Mouse (Mus musculus) heart, postnatal 0 days (tissue): ENCODE results near the gene Mre11a.

ENCODE experiments used
- CTCF ChIP-seq: IDR thresholded peaks from 2 replicates; pipeline ENCODE4 v1.5.1; 2016; ENCODE audit warnings: antibody characterized with exemption, control low read depth, low read depth
- EP300 ChIP-seq: IDR thresholded peaks from 2 replicates; pipeline ENCODE4 v1.6.1; 2016; ENCODE audit warnings: antibody characterized with exemption, low read depth

GRCm38 (mm10) chr9:14821396-14821795, 36.9 kb downstream of the Mre11a start:
- no peak for TF ChIP-seq EP300
- no peak for TF ChIP-seq CTCF
